Mouse (Mus musculus): ENCODE measurements at regions not wholly inside any gene's neighbourhood (a gene's known extent, or its start where the extent isn't known, plus 50 kb on each side); places are given as distances from the start of the nearest gene placed in this dataset.

- peak; percentile 48 to 58 for DNase-seq
Observed at GRCm38 (mm10) chr10:125726546-125726945, 239.4 kb upstream of the Lrig3 start.

- no peak for DNase-seq
Observed at GRCm38 (mm10) chr10:125735744-125736494, 230.0 kb upstream of the Lrig3 start.

DNA sequence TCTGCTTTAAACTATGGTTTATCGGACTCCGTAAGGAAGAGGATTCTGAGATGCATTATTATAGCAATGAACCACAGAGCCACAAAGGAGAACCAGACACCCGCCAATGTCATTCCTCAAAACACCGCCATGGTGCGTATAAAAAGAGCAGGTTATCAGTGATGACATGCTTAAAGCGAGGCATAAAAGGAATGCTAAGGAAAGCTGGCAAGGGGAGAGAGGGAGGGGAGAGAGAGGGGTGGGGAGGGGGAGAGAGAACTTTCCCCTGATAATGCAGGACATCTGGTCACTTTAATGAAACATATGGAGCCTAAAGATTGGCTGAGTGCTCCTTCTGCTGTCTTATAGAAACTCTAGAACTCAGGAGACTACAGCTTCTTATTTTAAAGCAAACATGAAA, 222.8 kb upstream of the Lrig3 start:
- no peak for DNase-seq

DNA sequence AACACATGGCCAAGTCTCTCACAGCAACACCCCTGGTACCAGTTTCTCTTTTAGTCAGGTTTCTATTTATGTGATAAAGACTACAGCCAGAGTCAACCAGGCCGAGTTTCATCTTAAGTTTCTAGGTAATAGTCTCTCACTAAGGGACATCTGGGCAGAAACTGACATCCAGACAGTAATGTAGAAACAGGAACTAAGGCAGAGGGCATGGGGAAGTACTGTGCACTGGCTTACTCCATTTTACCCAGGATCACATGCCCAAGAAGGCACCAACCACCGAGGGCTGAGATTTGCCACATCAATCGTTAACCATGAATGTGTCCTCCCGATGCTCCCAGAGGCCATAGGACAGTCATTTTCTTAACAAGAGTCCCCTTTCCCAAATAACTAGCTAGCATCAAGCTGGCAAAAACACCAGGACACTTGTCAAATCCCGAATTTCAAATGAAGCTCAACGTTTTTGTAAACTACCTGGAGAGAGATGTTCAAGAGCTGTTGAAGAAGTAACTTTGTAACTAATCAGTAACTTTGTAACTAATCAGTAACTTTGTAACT, 216.9 kb upstream of the Lrig3 start:
- DNase-seq = no peak

- no peak for DNase-seq
Observed at GRCm38 (mm10) chr10:125752506-125753218, 213.3 kb upstream of the Lrig3 start.

DNA sequence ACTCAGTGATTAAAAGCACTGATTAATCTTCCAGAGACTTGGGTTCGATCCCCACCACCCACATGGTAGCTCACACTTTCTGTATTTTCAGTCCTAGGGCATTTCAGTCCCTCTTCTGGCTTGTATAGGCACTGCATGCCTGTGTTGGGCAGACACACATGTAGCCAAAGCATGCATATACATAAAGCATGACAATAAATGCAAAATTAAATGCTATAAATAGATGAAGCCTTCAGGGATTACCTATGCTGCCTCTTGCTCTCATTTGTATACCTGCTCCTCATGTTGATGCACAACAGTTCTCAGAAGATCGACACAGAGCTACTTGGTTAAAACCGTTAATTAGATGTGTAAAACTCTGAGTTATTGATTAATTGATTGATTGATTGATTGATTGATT, 206.8 kb upstream of the Lrig3 start:
- DNase-seq = no peak

- DNase-seq = no peak
Observed at GRCm38 (mm10) chr10:125762367-125763068, 203.4 kb upstream of the Lrig3 start.

- peak; percentile 65 to 75 for DNase-seq
Observed at GRCm38 (mm10) chr10:125764402-125765102, 201.4 kb upstream of the Lrig3 start.

- no peak for DNase-seq
Observed at GRCm38 (mm10) chr10:125765103-125765820, 200.7 kb upstream of the Lrig3 start.

DNA sequence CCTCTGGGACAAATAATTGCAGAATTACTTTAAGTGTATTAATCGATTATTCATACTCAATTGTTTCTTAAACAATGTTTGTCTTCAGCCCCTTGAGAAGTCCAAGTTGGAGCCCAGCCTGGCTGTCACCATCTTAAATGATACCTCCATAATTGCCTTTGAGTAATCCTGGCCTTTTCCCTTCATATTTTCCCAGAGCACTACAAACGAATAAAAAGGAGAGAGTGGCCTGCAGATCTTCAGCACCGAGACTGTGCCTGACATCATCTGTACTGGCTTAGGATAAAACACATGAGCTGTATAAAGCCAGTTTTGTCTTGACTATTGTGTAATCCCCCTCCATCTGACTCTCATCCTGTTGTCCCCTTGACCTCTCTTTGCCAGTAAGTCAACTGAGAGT, 197.7 kb upstream of the Lrig3 start:
- no peak for DNase-seq

DNA sequence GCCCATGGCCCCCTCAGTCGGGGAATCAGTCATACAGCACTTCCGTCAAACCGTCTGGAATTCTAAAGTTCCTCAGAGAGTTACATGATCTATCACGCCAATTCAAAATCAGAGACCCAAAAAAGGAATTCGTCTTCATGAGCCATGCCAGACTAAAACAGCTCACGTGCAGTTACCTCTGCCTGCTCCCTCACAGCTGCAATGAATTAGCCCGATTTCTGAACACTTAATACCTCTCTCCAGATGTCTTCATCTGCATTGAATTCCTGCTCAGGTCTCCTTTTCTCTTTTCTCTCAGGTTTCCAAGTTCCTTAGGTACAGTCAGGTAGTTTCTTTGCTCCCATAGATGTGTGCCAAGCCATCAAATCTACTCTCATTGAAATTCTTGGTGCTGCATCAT, 192.4 kb upstream of the Lrig3 start:
- DNase-seq = no peak

DNA sequence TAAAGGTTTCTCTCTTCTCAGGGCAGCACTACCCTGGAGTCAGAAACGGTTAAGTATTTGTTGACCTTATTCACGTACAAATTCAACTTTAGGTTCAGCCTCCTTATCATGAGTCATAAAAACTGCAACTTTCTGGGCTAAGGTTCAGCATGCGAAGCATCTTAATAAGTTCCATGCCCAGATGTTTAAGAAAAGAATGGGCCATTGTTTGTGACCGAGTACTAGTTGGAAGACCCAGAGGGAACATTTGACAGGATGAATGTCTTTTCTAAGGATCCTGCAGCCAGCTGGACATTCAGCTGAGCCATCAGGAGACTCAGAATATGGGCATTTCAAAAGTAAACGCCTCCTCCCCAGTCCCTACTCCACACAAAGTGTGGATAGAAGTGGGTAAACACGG, 183.5 kb upstream of the Lrig3 start:
- DNase-seq = no peak

DNA sequence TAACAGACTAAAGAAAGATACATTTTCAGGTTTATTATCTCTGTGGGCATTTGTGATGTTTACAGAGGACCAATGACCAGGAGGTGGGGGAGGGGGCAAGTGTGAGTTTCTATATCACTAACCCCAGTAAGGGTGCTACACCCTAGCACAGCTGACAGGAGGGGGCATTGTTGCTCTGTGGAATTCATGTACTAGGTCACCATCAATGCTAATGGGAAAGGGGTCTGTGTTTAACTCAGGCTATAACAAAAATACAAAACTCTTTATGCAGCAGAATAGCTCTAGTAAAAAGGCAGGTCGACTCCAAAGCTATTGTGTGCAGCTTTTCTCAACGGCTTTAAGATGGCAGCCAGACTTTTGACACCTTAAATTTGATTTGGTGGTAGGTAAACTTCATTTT, 181.1 kb upstream of the Lrig3 start:
- peak; percentile 78 to 83 for DNase-seq

DNA sequence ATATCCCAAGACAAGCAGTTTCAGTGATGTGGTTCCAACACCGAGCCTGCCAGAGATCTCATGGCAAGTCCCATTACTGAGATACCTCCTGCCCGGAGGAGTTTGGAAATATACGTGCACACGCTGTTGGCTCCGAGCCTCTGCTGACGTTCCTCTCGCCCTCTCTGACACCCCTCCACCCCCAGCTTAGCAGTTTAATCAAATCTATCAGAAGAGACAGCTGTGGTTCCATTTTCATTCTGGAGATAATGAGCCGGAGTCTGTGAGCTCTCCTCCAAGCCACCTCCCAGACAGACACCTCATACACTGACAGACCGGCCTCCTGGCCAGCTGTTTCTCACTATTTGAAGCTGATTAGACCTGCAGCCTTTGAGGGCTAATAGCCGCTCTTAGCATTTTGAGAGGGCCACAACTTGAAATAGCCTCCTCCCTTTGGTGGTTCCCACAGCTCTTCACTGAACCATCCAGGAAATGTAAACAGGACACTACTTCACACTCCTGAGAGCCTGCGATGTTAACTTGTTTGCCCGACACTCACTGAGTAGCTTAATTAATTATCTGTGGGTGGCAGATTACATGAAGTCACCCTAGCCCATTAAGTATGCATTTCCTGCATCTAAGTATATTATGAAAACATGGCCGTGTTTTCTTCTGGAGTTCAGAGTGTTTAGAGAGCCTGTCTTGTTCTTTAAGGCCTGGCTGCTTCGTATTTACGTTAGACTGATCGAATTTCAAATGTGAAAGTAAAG, 180.3 kb upstream of the Lrig3 start:
- peak; percentile 23 to 29 for DNase-seq

DNA sequence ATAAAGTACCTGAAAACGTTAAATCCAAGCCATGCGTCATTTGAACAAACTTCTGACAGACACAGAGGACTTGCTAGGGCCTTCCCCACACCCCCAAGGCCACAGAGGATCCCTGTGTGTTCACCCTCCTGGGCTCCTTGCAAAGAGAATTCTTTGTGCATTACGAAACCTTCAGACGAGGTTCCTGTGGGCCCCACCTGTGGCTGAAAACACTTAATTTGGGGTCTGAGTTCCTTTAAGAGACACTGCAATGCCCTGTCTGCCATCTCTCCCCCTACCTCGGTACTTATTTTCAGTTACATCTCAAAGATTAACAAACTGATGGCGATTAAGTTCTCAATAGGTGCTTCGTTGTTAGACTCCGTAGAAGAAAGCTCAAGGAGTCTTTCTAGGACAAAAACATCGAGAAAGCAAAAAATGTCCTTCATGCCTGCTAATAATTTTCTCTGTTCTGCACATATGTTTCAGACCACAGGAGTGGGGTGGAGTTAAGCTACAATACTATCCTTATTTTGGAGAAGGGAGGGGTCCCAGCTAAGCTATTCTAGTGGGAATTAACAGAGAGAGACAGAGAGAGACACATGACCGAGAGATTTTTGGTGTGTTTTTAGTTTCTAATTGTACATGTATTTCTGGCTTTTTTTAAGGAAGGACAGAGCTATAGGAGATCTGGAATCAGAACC, 179.6 kb upstream of the Lrig3 start:
- peak; percentile 24 to 42 for DNase-seq

DNA sequence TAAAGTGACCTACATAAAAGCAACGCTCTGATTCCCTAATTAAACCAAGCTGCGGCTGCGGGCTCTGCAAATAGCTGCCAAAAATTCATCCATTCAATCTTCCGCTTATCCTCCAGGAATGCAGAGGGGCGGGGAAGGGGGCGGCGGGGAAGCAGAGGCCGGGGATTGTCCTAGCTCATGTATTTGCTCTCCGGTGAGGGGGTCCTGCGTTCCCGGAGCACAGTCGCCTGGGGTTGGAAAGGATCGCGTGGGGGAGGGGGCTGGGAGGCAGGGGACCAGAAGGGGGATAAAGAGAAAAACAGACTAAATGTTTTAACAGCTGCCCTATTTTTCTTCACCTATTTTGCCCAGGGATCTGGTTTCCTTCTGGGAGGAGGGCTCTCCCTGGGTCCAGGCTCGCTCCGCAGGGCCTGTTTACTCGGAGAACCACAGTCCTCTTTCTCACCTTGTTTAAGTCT, 179.1 kb upstream of the Lrig3 start:
- peak; percentile 65 to 74 for DNase-seq

- DNase-seq = peak in 1 of 2 experiments; percentile 13
Observed at GRCm38 (mm10) chr10:125787441-125788060, 178.4 kb upstream of the Lrig3 start.

GRCm38 (mm10) chr10:125788262-125788661, 177.7 kb upstream of the Lrig3 start:
- DNase-seq = peak; percentile 25 to 39

GRCm38 (mm10) chr10:125790924-125791323, 175.0 kb upstream of the Lrig3 start:
- no peak for DNase-seq

DNA sequence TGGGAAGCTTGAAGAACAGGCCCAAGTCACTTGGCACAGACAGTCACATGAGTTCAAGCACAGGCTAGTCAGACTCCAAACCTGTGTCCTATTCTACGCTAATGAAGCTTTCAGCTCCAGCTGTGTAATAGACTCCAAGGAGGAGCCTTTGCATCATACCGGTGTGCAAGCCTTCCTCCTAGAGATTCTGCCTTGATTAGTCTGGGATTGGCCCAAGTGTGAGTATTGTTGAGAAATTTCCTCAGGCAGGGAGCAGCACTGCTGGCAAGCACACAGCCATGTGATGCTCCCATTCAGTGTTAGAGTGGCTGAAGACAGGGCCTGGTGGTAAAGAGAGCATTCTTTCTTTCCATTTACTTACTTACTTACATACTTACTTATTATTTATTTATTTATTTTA, 171.5 kb upstream of the Lrig3 start:
- DNase-seq = no peak

All from kidney, postnatal 4 days (tissue).